Mouse (Mus musculus): Measurements from ENCODE around the gene Plpp3.
"Not testable (repeated sequence)": the region's sequence is repeated elsewhere in the genome, so short reads cannot be mapped to it uniquely, and the experiment has no call there.

Gene Plpp3

DNA sequence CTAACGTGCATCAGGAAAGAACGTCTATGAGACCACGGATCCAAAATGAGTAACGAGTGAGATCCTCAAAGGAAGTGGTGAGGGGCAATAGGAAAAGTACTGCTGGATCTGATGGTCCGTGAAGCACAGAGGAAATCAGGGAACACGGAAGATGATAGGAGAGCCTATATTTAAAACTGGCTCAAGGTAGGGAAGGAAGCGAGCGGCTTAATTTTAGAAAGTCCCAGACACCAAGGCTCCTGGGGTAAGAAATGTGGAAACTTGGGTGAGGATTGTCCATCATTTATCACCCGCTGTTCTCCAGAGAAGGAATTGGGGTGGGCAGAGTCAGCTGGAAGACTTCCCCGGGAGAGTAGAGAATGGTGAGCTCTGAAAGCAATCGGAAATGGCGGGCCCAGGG lies 105.2 kb downstream of the Plpp3 start:
- Histone ChIP-seq H3K9me3 (ENCODE audit: low read length) (no peaks in the 10 kb centered on the region), H3K27me3 (ENCODE audit: insufficient read depth, low read length) (peaks cover 5% of the 10 kb centered on the region; the same call in 1 of the 2 replicates), H3K4me3 (replicated peaks; ENCODE audit: low read length) (no peak overlapping the region), H3K36me3 (ENCODE audit: insufficient read depth, low read length) (no peaks in the 10 kb centered on the region), H3K4me1 (replicated peaks; ENCODE audit: low read depth, low read length) (peaks cover 6% of the 10 kb centered on the region)
- no peak for TF ChIP-seq NANOG (IDR thresholded peaks at IDR 0.05; ENCODE audit: borderline replicate concordance, low read length)
- TF ChIP-seq POU5F1 (IDR thresholded peaks at IDR 0.05; ENCODE audit: borderline replicate concordance, low read length), result no peak
- no peak for TF ChIP-seq CTCF (conservative IDR thresholded peaks at IDR 0.05; ENCODE audit: low read length)

GRCm38 (mm10) chr4:105263600-105263999 lies 106.5 kb downstream of the Plpp3 start:
- no peak for TF ChIP-seq POU5F1 (IDR thresholded peaks at IDR 0.05; ENCODE audit: borderline replicate concordance, low read length)
- no peak for TF ChIP-seq CTCF (conservative IDR thresholded peaks at IDR 0.05; ENCODE audit: low read length)
- no peak for TF ChIP-seq NANOG (IDR thresholded peaks at IDR 0.05; ENCODE audit: borderline replicate concordance, low read length)
- Histone ChIP-seq H3K4me3 (replicated peaks; ENCODE audit: low read length) (no peak overlapping the region), H3K27me3 (ENCODE audit: insufficient read depth, low read length) (peaks cover 5% of the 10 kb centered on the region; the same call in 1 of the 2 replicates), H3K4me1 (replicated peaks; ENCODE audit: low read depth, low read length) (peaks cover 6% of the 10 kb centered on the region), H3K9me3 (ENCODE audit: low read length) (no peaks in the 10 kb centered on the region), H3K36me3 (ENCODE audit: insufficient read depth, low read length) (no peaks in the 10 kb centered on the region)

DNA sequence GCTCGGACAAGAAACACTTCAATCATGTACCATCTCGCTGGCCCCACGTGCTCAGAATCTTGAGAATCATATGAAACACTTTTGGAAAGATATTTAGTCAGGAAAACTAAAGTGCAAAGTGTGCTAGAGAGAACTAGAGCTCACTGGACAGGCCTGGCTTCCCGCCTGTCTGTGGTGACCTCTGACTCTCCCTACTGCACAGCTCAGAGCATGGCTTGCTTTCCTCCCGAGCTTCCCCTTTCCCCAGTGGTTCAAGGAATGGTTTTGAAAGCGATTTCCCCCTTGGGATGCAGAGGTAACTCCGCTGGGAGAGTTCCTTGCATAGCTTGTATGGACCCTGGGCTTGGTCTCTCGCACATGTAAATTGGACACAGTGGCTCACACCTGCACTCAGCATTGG lies 107.9 kb downstream of the Plpp3 start:
- H3K36me3 ChIP-seq (ENCODE audit: insufficient read depth, low read length), result no peaks in the 10 kb centered on the region
- peaks cover 6% of the 10 kb centered on the region for H3K4me1 ChIP-seq (replicated peaks; ENCODE audit: low read depth, low read length)
- no peak for TF ChIP-seq POU5F1 (IDR thresholded peaks at IDR 0.05; ENCODE audit: borderline replicate concordance, low read length)
- TF ChIP-seq NANOG (IDR thresholded peaks at IDR 0.05; ENCODE audit: borderline replicate concordance, low read length), result no peak
- no peak for TF ChIP-seq CTCF (conservative IDR thresholded peaks at IDR 0.05; ENCODE audit: low read length)
- peaks cover 5% of the 10 kb centered on the region; the same call in 1 of the 2 replicates for H3K27me3 ChIP-seq (ENCODE audit: insufficient read depth, low read length)
- no peaks in the 10 kb centered on the region for H3K9me3 ChIP-seq (ENCODE audit: low read length)
- no peak overlapping the region for H3K4me3 ChIP-seq (replicated peaks; ENCODE audit: low read length)

GRCm38 (mm10) chr4:105265678-105266077 lies 108.5 kb downstream of the Plpp3 start:
- H3K4me3 ChIP-seq (replicated peaks; ENCODE audit: low read length), result no peak overlapping the region
- H3K36me3 ChIP-seq (ENCODE audit: insufficient read depth, low read length), result no peaks in the 10 kb centered on the region
- no peaks in the 10 kb centered on the region for H3K9me3 ChIP-seq (ENCODE audit: low read length)
- TF ChIP-seq CTCF (conservative IDR thresholded peaks at IDR 0.05; ENCODE audit: low read length) (no peak), POU5F1 (IDR thresholded peaks at IDR 0.05; ENCODE audit: borderline replicate concordance, low read length) (no peak), NANOG (IDR thresholded peaks at IDR 0.05; ENCODE audit: borderline replicate concordance, low read length) (no peak)
- H3K27me3 ChIP-seq (ENCODE audit: insufficient read depth, low read length), result peaks cover 5% of the 10 kb centered on the region; the same call in 1 of the 2 replicates
- peaks cover 6% of the 10 kb centered on the region for H3K4me1 ChIP-seq (replicated peaks; ENCODE audit: low read depth, low read length)

GRCm38 (mm10) chr4:105268202-105268730 lies 111.1 kb downstream of the Plpp3 start:
- Histone ChIP-seq H3K4me1 (replicated peaks; ENCODE audit: low read depth, low read length) (no peaks in the 10 kb centered on the region), H3K36me3 (ENCODE audit: insufficient read depth, low read length) (no peaks in the 10 kb centered on the region), H3K4me3 (replicated peaks; ENCODE audit: low read length) (no peak overlapping the region), H3K9me3 (ENCODE audit: low read length) (no peaks in the 10 kb centered on the region), H3K27me3 (ENCODE audit: insufficient read depth, low read length) (peaks cover 5% of the 10 kb centered on the region; the same call in 1 of the 2 replicates)
- TF ChIP-seq CTCF (conservative IDR thresholded peaks at IDR 0.05; ENCODE audit: low read length) (no peak), POU5F1 (IDR thresholded peaks at IDR 0.05; ENCODE audit: borderline replicate concordance, low read length) (no peak), NANOG (IDR thresholded peaks at IDR 0.05; ENCODE audit: borderline replicate concordance, low read length) (no peak)

- not testable (repeated sequence) for H3K4me1 ChIP-seq (replicated peaks; ENCODE audit: low read depth, low read length); H3K36me3 ChIP-seq (ENCODE audit: insufficient read depth, low read length); H3K27me3 ChIP-seq (ENCODE audit: insufficient read depth, low read length); H3K9me3 ChIP-seq (ENCODE audit: low read length); H3K4me3 ChIP-seq (replicated peaks; ENCODE audit: low read length)
Observed at GRCm38 (mm10) chr4:105269398-105269797, 112.3 kb downstream of the Plpp3 start.

GRCm38 (mm10) chr4:105271166-105271565 lies 114.0 kb downstream of the Plpp3 start:
- H3K9me3 ChIP-seq (ENCODE audit: low read length), result peaks cover 5% of the 10 kb centered on the region; the same call in 1 of the 2 replicates
- peaks cover 8% of the 10 kb centered on the region for H3K4me1 ChIP-seq (replicated peaks; ENCODE audit: low read depth, low read length)
- no peaks in the 10 kb centered on the region for H3K27me3 ChIP-seq (ENCODE audit: insufficient read depth, low read length)
- no peak overlapping the region for H3K4me3 ChIP-seq (replicated peaks; ENCODE audit: low read length)
- TF ChIP-seq CTCF (conservative IDR thresholded peaks at IDR 0.05; ENCODE audit: low read length) (no peak), NANOG (IDR thresholded peaks at IDR 0.05; ENCODE audit: borderline replicate concordance, low read length) (no peak), POU5F1 (IDR thresholded peaks at IDR 0.05; ENCODE audit: borderline replicate concordance, low read length) (no peak)
- no peaks in the 10 kb centered on the region for H3K36me3 ChIP-seq (ENCODE audit: insufficient read depth, low read length)

DNA sequence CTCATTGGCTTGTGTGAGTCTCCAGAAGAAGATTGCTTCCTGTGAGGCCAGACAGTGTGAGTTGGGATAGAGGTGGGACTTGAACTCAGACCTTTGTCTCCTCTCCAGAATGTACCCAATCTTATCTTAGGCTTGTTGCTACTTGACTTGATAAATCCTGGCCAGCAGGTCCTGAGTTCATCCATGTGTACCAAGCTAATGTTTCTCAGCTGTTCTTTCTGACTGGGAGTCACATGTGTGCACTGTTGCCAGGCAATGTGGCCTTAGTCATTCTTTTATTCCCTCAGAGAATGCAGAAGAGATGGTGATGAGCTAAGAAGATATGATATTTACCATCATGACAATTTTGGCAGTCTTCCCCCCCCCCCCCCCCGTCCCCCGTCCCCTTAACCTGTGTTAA lies 115.9 kb downstream of the Plpp3 start:
- H3K4me3 ChIP-seq (replicated peaks; ENCODE audit: low read length), result no peak overlapping the region
- TF ChIP-seq POU5F1 (IDR thresholded peaks at IDR 0.05; ENCODE audit: borderline replicate concordance, low read length) (no peak), CTCF (conservative IDR thresholded peaks at IDR 0.05; ENCODE audit: low read length) (no peak), NANOG (IDR thresholded peaks at IDR 0.05; ENCODE audit: borderline replicate concordance, low read length) (no peak)
- H3K9me3 ChIP-seq (ENCODE audit: low read length), result peaks cover 6% of the 10 kb centered on the region; the same call in 1 of the 2 replicates
- no peaks in the 10 kb centered on the region for H3K36me3 ChIP-seq (ENCODE audit: insufficient read depth, low read length)
- H3K27me3 ChIP-seq (ENCODE audit: insufficient read depth, low read length), result no peaks in the 10 kb centered on the region
- peaks cover 27% of the 10 kb centered on the region for H3K4me1 ChIP-seq (replicated peaks; ENCODE audit: low read depth, low read length)

- no peaks in the 10 kb centered on the region for H3K36me3 ChIP-seq (ENCODE audit: insufficient read depth, low read length)
- H3K4me1 ChIP-seq (replicated peaks; ENCODE audit: low read depth, low read length), result peaks cover 31% of the 10 kb centered on the region
- peaks cover 6% of the 10 kb centered on the region; the same call in 1 of the 2 replicates for H3K9me3 ChIP-seq (ENCODE audit: low read length)
- H3K4me3 ChIP-seq (replicated peaks; ENCODE audit: low read length), result no peak overlapping the region
- H3K27me3 ChIP-seq (ENCODE audit: insufficient read depth, low read length), result no peaks in the 10 kb centered on the region
- TF ChIP-seq NANOG (IDR thresholded peaks at IDR 0.05; ENCODE audit: borderline replicate concordance, low read length), result no peak
- no peak for TF ChIP-seq CTCF (conservative IDR thresholded peaks at IDR 0.05; ENCODE audit: low read length)
Observed at GRCm38 (mm10) chr4:105273486-105273885, 116.3 kb downstream of the Plpp3 start.
